Mouse (Mus musculus): Measurements from ENCODE around the gene Atoh1.

The Atoh1 gene

GRCm38 (mm10) chr6:64728499-64729198 is at the start of gene Atoh1:
Gene Atoh1 (plus strand): TSS chr6:64729125.
- in situ Hi-C loops (cut with MseI, MboI) = no loop called here

DNA sequence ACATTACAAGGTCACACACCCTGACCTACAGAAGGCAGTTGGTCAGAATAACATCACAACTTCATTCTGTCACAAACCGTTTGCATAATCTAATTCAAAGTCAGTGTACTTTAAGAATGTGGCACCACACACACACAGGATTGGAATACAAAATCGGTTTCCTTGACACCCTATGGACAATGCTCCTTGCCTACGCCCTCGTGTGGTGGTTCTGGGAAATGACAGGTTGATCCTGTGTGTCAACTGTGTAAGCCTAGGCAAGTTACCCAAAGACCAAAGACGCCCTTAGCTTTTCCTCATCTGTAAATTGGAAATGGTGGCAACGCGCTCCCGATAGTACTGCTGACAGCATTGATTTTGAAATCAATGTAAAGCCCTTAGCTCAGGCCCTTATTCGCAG is 45.0 kb upstream of the Atoh1 start:
- in situ Hi-C loops (cut with MseI, MboI) = loop anchor here (10.0 to 25.0 kb wide), 3 partner anchors 278 to 778 kb away; no protein-coding TSS in a partner anchor

GRCm38 (mm10) chr6:64684973-64685372 is 44.0 kb upstream of the Atoh1 start:
- in situ Hi-C loops (cut with MseI, MboI) = loop anchor here (10.0 to 25.0 kb wide), 3 partner anchors 277 to 777 kb away; no protein-coding TSS in a partner anchor

DNA sequence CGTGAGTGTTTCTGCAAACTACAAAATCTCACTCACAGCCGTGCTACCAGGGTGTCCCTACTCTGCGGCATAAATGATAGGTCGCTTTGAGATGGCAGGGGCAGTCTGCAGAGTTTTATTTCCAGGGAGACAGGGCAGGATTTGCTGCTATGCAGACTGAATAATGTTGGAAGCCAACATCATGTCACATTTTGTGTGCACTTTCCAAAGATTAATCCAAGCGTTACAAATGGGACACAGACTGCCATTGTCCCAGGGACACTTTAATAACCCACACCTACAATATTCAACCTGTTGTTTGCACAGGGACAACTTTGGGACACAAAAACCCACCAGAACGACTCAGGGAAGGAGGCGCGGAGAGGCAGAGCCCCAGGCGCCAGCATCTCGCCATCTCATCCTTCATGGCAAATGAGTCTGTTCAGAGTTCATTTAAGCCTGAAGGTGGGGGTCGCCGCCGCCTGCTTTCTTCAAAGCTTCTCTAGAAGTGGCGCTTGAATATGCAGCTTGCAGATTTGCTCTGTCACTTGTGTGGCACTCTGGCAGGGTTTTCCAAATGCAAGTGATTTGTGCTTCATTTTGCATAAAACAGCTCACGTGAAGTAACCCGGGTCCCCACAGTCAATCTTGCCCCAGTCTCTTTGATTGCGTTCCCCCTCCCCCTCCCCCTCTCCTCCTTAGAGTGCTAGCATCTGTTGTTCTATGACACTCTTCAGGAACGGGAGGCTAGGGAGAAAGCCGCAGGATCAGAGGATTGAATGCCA is 40.6 kb upstream of the Atoh1 start:
- in situ Hi-C loops (cut with MseI, MboI) = loop anchor here (10.0 to 25.0 kb wide), 3 partner anchors 274 to 774 kb away; no protein-coding TSS in a partner anchor

- in situ Hi-C loops (cut with MseI, MboI) = loop anchor here in 1 of 2 experiments (25.0 kb wide), 2 partner anchors 268 to 768 kb away; no protein-coding TSS in a partner anchor
Measured at GRCm38 (mm10) chr6:64694688-64695087, 34.2 kb upstream of the Atoh1 start.

DNA sequence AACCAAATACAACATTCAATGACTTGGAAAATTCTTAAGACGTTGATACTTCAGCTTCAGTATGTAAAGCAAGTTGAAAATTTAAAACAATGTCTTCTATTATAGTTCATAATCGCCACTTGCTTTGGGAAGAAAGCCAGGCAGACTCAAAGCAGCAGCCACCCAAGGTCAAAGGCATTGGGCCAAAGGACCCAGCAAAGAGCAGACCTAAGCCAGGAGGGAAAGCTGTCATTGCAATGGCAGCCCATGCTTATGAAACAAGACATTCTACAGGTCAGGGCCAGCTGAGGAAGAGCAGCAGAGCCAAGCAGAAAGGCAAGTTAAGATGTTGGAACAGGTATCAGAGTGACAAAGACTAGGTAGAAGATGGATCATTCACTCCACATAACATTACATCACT is 25.3 kb upstream of the Atoh1 start:
- in situ Hi-C loops (cut with MseI, MboI) = no loop called here

- in situ Hi-C loops (cut with MseI, MboI) = no loop called here
Measured at GRCm38 (mm10) chr6:64727751-64728403, 1.0 kb upstream of the Atoh1 start.

DNA sequence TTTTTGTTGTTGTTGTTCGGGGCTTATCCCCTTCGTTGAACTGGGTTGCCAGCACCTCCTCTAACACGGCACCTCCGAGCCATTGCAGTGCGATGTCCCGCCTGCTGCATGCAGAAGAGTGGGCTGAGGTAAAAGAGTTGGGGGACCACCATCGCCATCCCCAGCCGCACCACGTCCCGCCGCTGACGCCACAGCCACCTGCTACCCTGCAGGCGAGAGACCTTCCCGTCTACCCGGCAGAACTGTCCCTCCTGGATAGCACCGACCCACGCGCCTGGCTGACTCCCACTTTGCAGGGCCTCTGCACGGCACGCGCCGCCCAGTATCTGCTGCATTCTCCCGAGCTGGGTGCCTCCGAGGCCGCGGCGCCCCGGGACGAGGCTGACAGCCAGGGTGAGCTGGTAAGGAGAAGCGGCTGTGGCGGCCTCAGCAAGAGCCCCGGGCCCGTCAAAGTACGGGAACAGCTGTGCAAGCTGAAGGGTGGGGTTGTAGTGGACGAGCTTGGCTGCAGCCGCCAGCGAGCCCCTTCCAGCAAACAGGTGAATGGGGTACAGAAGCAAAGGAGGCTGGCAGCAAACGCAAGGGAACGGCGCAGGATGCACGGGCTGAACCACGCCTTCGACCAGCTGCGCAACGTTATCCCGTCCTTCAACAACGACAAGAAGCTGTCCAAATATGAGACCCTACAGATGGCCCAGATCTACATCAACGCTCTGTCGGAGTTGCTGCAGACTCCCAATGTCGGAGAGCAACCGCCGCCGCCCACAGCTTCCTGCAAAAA is 496 bp downstream of the Atoh1 start:
- in situ Hi-C loops (cut with MseI, MboI) = no loop called here

GRCm38 (mm10) chr6:64730030-64730429 is 1.1 kb downstream of the Atoh1 start:
- in situ Hi-C loops (cut with MseI, MboI) = no loop called here

- in situ Hi-C loops (cut with MseI, MboI) = no loop called here
Measured at GRCm38 (mm10) chr6:64730506-64731020, 1.6 kb downstream of the Atoh1 start.

- in situ Hi-C loops (cut with MseI, MboI) = no loop called here
Measured at GRCm38 (mm10) chr6:64731126-64731525, 2.2 kb downstream of the Atoh1 start.

DNA sequence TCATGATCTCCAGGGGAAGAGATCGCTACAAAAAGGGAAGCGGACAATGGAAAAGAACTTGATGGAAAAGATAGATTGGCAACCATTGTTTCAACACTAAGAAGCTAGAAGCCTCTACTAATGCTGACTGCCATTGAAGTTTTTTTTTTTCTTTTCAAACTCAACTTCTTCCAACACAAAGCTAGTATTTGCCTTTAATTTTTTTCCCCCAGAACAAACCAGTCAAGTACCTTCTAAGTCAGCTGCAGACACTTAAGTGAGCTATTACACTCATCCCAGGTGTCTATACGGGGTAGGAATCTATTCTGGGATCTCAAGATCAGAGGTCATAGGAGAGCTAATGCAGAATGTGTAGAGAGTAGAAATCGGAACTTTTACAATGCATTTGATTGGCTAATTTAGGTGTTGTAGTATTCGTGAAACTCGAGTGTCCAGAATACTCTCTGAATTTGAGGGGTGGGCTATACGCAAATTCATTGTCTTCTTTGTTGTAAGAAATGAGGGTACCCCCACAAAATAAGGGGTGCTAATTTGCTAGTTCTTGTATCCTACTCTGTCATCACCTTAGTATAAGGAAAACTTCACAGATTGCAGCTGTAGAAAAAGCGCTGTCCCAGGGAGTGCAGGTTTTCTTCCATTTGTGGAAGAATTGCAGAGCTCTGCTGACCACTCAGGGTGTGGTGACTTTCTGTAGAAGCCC is 2.8 kb downstream of the Atoh1 start:
- in situ Hi-C loops (cut with MseI, MboI) = no loop called here

GRCm38 (mm10) chr6:64733311-64733710 is 4.4 kb downstream of the Atoh1 start:
- in situ Hi-C loops (cut with MseI, MboI) = no loop called here

DNA sequence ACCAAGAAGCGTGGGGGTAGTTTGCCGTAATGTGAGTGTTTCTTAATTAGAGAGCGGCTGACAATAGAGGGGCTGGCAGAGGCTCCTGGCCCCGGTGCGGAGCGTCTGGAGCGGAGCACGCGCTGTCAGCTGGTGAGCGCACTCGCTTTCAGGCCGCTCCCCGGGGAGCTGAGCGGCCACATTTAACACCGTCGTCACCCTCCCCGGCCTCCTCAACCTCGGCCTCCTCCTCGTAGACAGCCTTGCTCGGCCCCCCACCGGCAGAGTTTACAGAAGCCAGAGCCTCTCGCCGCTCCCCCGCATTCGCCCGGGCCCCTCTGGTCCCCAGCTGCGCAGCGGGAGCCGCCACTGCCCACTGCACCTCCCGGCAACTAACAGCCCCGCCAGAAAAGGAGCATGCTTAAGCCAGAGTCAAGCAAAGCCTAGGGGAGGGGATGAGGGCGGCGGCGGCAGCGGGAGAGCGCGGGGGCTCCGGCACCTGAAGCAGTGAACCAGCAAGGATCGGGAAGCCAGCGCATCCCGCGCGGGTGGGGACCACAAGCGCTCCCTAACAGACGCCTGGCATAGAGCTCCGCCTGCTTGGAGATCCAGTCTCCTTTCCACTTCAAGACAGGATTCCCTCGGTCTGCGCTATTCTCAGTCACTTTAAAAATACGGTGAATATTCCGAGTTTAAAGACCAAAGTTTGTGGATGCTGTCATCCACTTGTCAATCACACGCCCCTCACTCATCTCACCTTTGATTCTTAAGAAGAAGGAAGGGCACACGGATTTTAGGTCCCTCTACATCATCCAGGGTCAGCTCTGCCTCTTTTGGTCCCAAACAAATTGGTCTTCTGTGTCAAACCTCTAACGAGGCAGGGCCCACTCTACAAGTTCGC is 5.8 kb downstream of the Atoh1 start:
- in situ Hi-C loops (cut with MseI, MboI) = no loop called here

GRCm38 (mm10) chr6:64736317-64736716 is 7.4 kb downstream of the Atoh1 start:
- in situ Hi-C loops (cut with MseI, MboI) = no loop called here

DNA sequence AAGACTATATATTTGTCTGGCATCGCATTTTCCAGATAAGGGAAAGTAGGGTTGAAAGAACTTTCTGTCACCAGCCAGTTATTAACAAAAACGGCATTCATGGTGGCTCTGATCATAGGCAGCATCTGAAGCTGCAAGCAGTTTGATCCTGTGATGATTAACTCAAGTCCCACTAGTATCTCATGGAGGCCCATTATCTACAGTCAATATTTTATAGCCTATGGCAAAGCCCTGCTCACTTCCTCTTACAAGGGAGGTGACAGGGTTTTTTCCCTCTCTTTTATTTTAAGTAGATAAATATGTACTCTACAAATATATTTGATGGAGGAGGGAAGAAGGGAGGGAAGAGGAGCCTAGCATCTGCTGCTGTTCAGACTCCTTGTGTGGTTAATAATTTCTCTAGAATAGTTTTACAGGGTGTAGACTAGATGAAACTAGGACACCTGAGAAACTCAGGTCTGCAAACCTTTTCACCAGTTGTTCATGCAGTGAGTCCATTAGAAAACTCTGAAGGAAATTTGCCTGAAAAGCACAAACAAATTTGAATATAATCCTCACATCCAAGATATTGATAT is 14.1 kb downstream of the Atoh1 start:
- in situ Hi-C loops (cut with MseI, MboI) = no loop called here

DNA sequence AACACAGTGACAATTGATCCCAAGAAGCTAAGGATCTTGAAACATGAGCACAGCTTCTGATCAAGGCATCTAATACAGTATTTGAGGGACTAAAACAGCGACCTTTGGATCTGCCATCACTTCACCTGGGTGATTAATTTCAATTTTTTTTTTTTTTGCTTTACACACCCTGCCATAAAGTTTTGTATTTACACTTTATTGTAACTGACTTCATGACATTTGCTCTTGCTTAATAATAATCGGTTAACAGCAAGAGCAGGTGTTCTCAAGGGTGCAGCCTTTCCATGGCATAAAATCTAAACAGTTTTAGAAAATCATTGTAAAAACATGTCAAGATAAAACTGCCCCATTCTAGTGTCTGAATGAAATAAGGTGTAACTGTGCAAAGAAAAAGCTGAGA is 25.6 kb downstream of the Atoh1 start:
- in situ Hi-C loops (cut with MseI, MboI) = no loop called here

- in situ Hi-C loops (cut with MseI, MboI) = no loop called here
Measured at GRCm38 (mm10) chr6:64763901-64764300, 35.0 kb downstream of the Atoh1 start.

DNA sequence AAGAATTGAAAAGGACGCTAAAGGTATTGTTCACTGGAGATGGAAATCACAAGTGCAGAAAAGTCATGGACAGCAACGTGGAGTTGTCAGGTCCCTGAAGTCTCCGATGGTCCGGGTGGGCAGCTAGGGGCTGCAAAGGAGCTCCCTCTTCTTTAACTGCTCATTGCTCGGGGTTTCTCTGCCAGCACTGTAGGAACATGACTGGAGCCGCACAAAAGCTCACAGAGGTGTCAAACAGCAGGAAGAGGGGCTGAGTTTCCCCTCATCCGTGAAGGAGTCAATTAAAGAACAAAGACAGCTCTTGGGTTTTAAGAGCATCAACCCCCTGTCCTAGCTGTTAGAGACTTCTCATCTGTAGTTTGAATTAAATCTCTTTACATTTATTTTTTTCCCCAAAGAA is 44.5 kb downstream of the Atoh1 start:
- in situ Hi-C loops (cut with MseI, MboI) = no loop called here
